Mouse (Mus musculus) midbrain, postnatal 0 days (tissue): ENCODE measurements around the gene Chn2. TPM values are rescaled to one million over a fixed set of nuclear protein-coding genes. Genes with fewer than 3 reads are reported as not detected.
A peak's percentile ranks its signal among the peaks of the same experiment; 100 is the strongest.

ENCODE experiments used
- ATAC-seq: fragments of 200-750 bp; cut with Nextera tagmentation; 2 replicates; pipeline ENCODE4 v1.8.0; 2017; ENCODE audit warnings: moderate number of reproducible peaks, mild to moderate bottlenecking, moderate TSS enrichment, moderate library complexity; ENCODE audit not compliant: low FRiP score
- DNase-seq: peaks from one replicate; pipeline ENCODE4 v3.0.0-alpha.2; 2015; ENCODE audit warnings: low spot score
- H3K27ac ChIP-seq: fragments of 300-500 bp; sonication (generic); 2 replicates; pipeline ENCODE4 v1.5.1; 2014; ENCODE audit warnings: low read depth, mild to moderate bottlenecking, low read length, mixed read lengths
- H3K27me3 ChIP-seq: fragments of 300-500 bp; sonication (generic); 2 replicates; pipeline ENCODE4 v1.6.1; 2014; ENCODE audit warnings: low read length, control low read depth, mixed read lengths; ENCODE audit not compliant: insufficient read depth
- H3K36me3 ChIP-seq: fragments of 300-500 bp; sonication (generic); 2 replicates; pipeline ENCODE4 v1.6.1; 2014; ENCODE audit warnings: low read length, control low read depth, mixed read lengths; ENCODE audit not compliant: insufficient read depth
- H3K4me1 ChIP-seq: fragments of 300-500 bp; sonication (generic); 2 replicates; pipeline ENCODE4 v1.6.1; 2014; ENCODE audit warnings: mild to moderate bottlenecking, control low read depth, antibody characterized with exemption, low read length, mixed read lengths; ENCODE audit not compliant: insufficient read depth
- H3K4me2 ChIP-seq: fragments of 300-500 bp; sonication (generic); 2 replicates; pipeline ENCODE4 v1.6.1; 2014; ENCODE audit warnings: low read depth, mild to moderate bottlenecking, low read length, mixed read lengths; ENCODE audit not compliant: poor library complexity, severe bottlenecking
- H3K4me3 ChIP-seq: fragments of 300-500 bp; sonication (generic); 2 replicates; pipeline ENCODE4 v1.5.1; 2014; ENCODE audit warnings: low read depth, mild to moderate bottlenecking, low read length, moderate library complexity
- H3K9ac ChIP-seq: fragments of 300-500 bp; sonication (generic); replicated peaks from 2 replicates; pipeline ENCODE4 v1.6.1; 2014; ENCODE audit warnings: mild to moderate bottlenecking, low read length, moderate library complexity, mixed read lengths; ENCODE audit not compliant: poor library complexity, severe bottlenecking
- H3K9me3 ChIP-seq: fragments of 300-500 bp; sonication (generic); 2 replicates; pipeline ENCODE4 v1.6.1; 2016; ENCODE audit warnings: low read length, control low read depth
- CTCF ChIP-seq: IDR thresholded peaks from 2 replicates; pipeline ENCODE4 v1.5.1; 2016; ENCODE audit warnings: antibody characterized with exemption, mild to moderate bottlenecking
- WGBS: fragments of 180-500 bp; shearing (Covaris S2); extraction: QIAGEN DNeasy Blood & Tissue Kit; methylation state at CpG from one replicate; pipeline ENCODE4 v1.1.7; 2014; 5-methylcytosine and 5-hydroxymethylcytosine counted together
- polyA plus RNA-seq: library from polyadenylated mRNA; unstranded; fragments of >200 nt; fragmentation: Nextera tagmentation; extraction: Ambion mirVana; gene quantifications from 2 replicates; pipeline ENCODE4 v1.2.1, GENCODE M21; 2015
- total RNA-seq: library from RNA; depleted of rRNA; stranded (reverse); fragments of >200 nt; gene quantifications from 2 replicates; pipeline ENCODE4 v1.2.3, GENCODE M21; 2014

Gene Chn2
- total and polyA plus RNA-seq, 2 experiments from 2014 or later, result 21.4 to 36.4 TPM

GRCm38 (mm10) chr6:54179056-54179873 lies 139.9 kb downstream of the Chn2 start:
- H3K4me1 ChIP-seq, result no peaks in the 10 kb centered on the region
- WGBS, result 67% methylated on average over 1 of the region's 1 CpGs
- H3K27ac ChIP-seq, result no peak overlapping the region
- H3K27me3 ChIP-seq, result no peaks in the 10 kb centered on the region
- H3K36me3 ChIP-seq, result no peaks in the 10 kb centered on the region
- no peak for TF ChIP-seq CTCF
- DNase-seq, result no peak
- H3K9ac ChIP-seq, result no peak overlapping the region
- H3K4me3 ChIP-seq, result no peak overlapping the region
- H3K9me3 ChIP-seq, result no peaks in the 10 kb centered on the region
- ATAC-seq, result no peak
- H3K4me2 ChIP-seq, result no peak overlapping the region

- H3K27ac ChIP-seq, result no peak overlapping the region
- no peak for TF ChIP-seq CTCF
- H3K4me3 ChIP-seq, result no peak overlapping the region
- no peaks in the 10 kb centered on the region for H3K36me3 ChIP-seq
- ATAC-seq (no peak), DNase-seq (no peak)
- H3K4me2 ChIP-seq, result no peak overlapping the region
- H3K9me3 ChIP-seq, result no peaks in the 10 kb centered on the region
- WGBS, result 90% methylated on average over 6 of the region's 6 CpGs
- H3K9ac ChIP-seq, result no peak overlapping the region
- H3K27me3 ChIP-seq, result no peaks in the 10 kb centered on the region
- H3K4me1 ChIP-seq, result no peaks in the 10 kb centered on the region
Observed at GRCm38 (mm10) chr6:54179874-54180212, 140.5 kb downstream of the Chn2 start.

- H3K27ac ChIP-seq, result no peak overlapping the region
- H3K9ac ChIP-seq, result no peak overlapping the region
- DNase-seq (peak; percentile 14), ATAC-seq (no peak)
- H3K36me3 ChIP-seq, result no peaks in the 10 kb centered on the region
- no peaks in the 10 kb centered on the region for H3K9me3 ChIP-seq
- H3K4me2 ChIP-seq, result no peak overlapping the region
- H3K4me1 ChIP-seq, result no peaks in the 10 kb centered on the region
- 52% methylated on average over 14 of the region's 14 CpGs for WGBS
- H3K4me3 ChIP-seq, result no peak overlapping the region
- no peak for TF ChIP-seq CTCF
- no peaks in the 10 kb centered on the region for H3K27me3 ChIP-seq
Observed at GRCm38 (mm10) chr6:54183825-54184578, 144.6 kb downstream of the Chn2 start.

- Histone ChIP-seq H3K4me3 (no peak overlapping the region), H3K4me2 (no peak overlapping the region), H3K4me1 (no peaks in the 10 kb centered on the region), H3K27me3 (no peaks in the 10 kb centered on the region), H3K36me3 (no peaks in the 10 kb centered on the region), H3K9me3 (no peaks in the 10 kb centered on the region), H3K9ac (no peak overlapping the region), H3K27ac (0 out of 2 replicates have a peak overlapping the region, but pooled peaks have one; percentile 43)
- peak; percentile 36 for DNase-seq
- 23% methylated on average over 7 of the region's 7 CpGs for WGBS
- ATAC-seq, result 0 out of 2 replicates have a peak, but pooled peaks have one; percentile 13
- TF ChIP-seq CTCF, result no peak
Observed at GRCm38 (mm10) chr6:54193631-54194305, 154.4 kb downstream of the Chn2 start.

- no peak overlapping the region for H3K4me2 ChIP-seq
- no peaks in the 10 kb centered on the region for H3K9me3 ChIP-seq
- H3K4me1 ChIP-seq, result peaks cover 3% of the 10 kb centered on the region
- TF ChIP-seq CTCF, result no peak
- H3K27me3 ChIP-seq, result no peaks in the 10 kb centered on the region
- no peak overlapping the region for H3K4me3 ChIP-seq
- no peak for ATAC-seq
- DNase-seq, result peak; percentile 12
- H3K9ac ChIP-seq, result no peak overlapping the region
- no peaks in the 10 kb centered on the region for H3K36me3 ChIP-seq
- no peak overlapping the region for H3K27ac ChIP-seq
- 93% methylated on average over 5 of the region's 5 CpGs for WGBS
Observed at GRCm38 (mm10) chr6:54197821-54198412, 158.6 kb downstream of the Chn2 start.
